Mouse (Mus musculus): ENCODE data around the gene Disp3. TPM values are rescaled to one million over a fixed set of nuclear protein-coding genes. Genes with fewer than 3 reads are reported as not detected.

The Disp3 gene
- polyA plus RNA-seq, 1 experiment from 2014 or later: 0.17 TPM

GRCm38 (mm10) chr4:148238919-148239318, 48.8 kb downstream of the Disp3 start:
- H3K4me1 ChIP-seq (ENCODE audit: control insufficient read depth, low read depth, low read length): no peaks in the 10 kb centered on the region
- WGBS (ENCODE audit: insufficient replicate concordance): 36% methylated on average over 6 of the region's 6 CpGs
- ATAC-seq (ENCODE audit: low read depth): no peak
- H3K27me3 ChIP-seq (ENCODE audit: control insufficient read depth, insufficient read depth, low read depth, low read length): no peaks in the 10 kb centered on the region
- H3K9ac ChIP-seq (ENCODE audit: low read depth, low read length): no peak overlapping the region
- no peak overlapping the region for H3K4me3 ChIP-seq (ENCODE audit: low read depth, low read length)
- H3K27ac ChIP-seq (ENCODE audit: low read length): no peak overlapping the region
- H3K4me2 ChIP-seq (ENCODE audit: low read depth, low read length): no peak overlapping the region
- H3K9me3 ChIP-seq (replicated peaks; ENCODE audit: control insufficient read depth, low read length): no peaks in the 10 kb centered on the region
- no peaks in the 10 kb centered on the region for H3K36me3 ChIP-seq (ENCODE audit: control insufficient read depth, insufficient read depth)

- ATAC-seq (ENCODE audit: low read depth): no peak
- H3K36me3 ChIP-seq (ENCODE audit: control insufficient read depth, insufficient read depth): no peaks in the 10 kb centered on the region
- no peaks in the 10 kb centered on the region for H3K9me3 ChIP-seq (replicated peaks; ENCODE audit: control insufficient read depth, low read length)
- WGBS (ENCODE audit: insufficient replicate concordance): 56% methylated on average over 9 of the region's 9 CpGs
- H3K9ac ChIP-seq (ENCODE audit: low read depth, low read length): no peak overlapping the region
- no peak overlapping the region for H3K4me2 ChIP-seq (ENCODE audit: low read depth, low read length)
- H3K4me3 ChIP-seq (ENCODE audit: low read depth, low read length): no peak overlapping the region
- no peaks in the 10 kb centered on the region for H3K4me1 ChIP-seq (ENCODE audit: control insufficient read depth, low read depth, low read length)
- no peak overlapping the region for H3K27ac ChIP-seq (ENCODE audit: low read length)
- H3K27me3 ChIP-seq (ENCODE audit: control insufficient read depth, insufficient read depth, low read depth, low read length): no peaks in the 10 kb centered on the region
Observed at GRCm38 (mm10) chr4:148238218-148238617, 49.5 kb downstream of the Disp3 start.

- H3K9ac ChIP-seq (ENCODE audit: low read depth, low read length): no peak overlapping the region
- no peaks in the 10 kb centered on the region for H3K9me3 ChIP-seq (replicated peaks; ENCODE audit: control insufficient read depth, low read length)
- WGBS (ENCODE audit: insufficient replicate concordance): 64% methylated on average over 8 of the region's 8 CpGs
- no peak overlapping the region for H3K27ac ChIP-seq (ENCODE audit: low read length)
- no peaks in the 10 kb centered on the region for H3K27me3 ChIP-seq (ENCODE audit: control insufficient read depth, insufficient read depth, low read depth, low read length)
- no peaks in the 10 kb centered on the region for H3K36me3 ChIP-seq (ENCODE audit: control insufficient read depth, insufficient read depth)
- H3K4me2 ChIP-seq (ENCODE audit: low read depth, low read length): no peak overlapping the region
- H3K4me1 ChIP-seq (ENCODE audit: control insufficient read depth, low read depth, low read length): no peaks in the 10 kb centered on the region
- no peak overlapping the region for H3K4me3 ChIP-seq (ENCODE audit: low read depth, low read length)
- no peak for ATAC-seq (ENCODE audit: low read depth)
Observed at GRCm38 (mm10) chr4:148236664-148237063, 51.1 kb downstream of the Disp3 start.

GRCm38 (mm10) chr4:148233061-148233460, 54.7 kb downstream of the Disp3 start:
- no peaks in the 10 kb centered on the region for H3K4me1 ChIP-seq (ENCODE audit: control insufficient read depth, low read depth, low read length)
- WGBS (ENCODE audit: insufficient replicate concordance): 61% methylated on average over 9 of the region's 9 CpGs

GRCm38 (mm10) chr4:148232615-148233014, 55.1 kb downstream of the Disp3 start:
- Histone ChIP-seq H3K9me3 (replicated peaks; ENCODE audit: control insufficient read depth, low read length) (no peaks in the 10 kb centered on the region), H3K36me3 (ENCODE audit: control insufficient read depth, insufficient read depth) (no peaks in the 10 kb centered on the region), H3K4me3 (ENCODE audit: low read depth, low read length) (no peak overlapping the region), H3K9ac (ENCODE audit: low read depth, low read length) (no peak overlapping the region), H3K27me3 (ENCODE audit: control insufficient read depth, insufficient read depth, low read depth, low read length) (no peaks in the 10 kb centered on the region), H3K27ac (ENCODE audit: low read length) (no peak overlapping the region), H3K4me2 (ENCODE audit: low read depth, low read length) (no peak overlapping the region), H3K4me1 (ENCODE audit: control insufficient read depth, low read depth, low read length) (no peaks in the 10 kb centered on the region)
- no peak for ATAC-seq (ENCODE audit: low read depth)
- WGBS (ENCODE audit: insufficient replicate concordance): 53% methylated on average over 10 of the region's 10 CpGs

More at GRCm38 (mm10) chr4:148233061-148233460, 54.7 kb downstream of the Disp3 start:
- no peak overlapping the region for H3K4me3 ChIP-seq (ENCODE audit: low read depth, low read length)
- no peak overlapping the region for H3K4me2 ChIP-seq (ENCODE audit: low read depth, low read length)
- no peak overlapping the region for H3K27ac ChIP-seq (ENCODE audit: low read length)
- no peaks in the 10 kb centered on the region for H3K9me3 ChIP-seq (replicated peaks; ENCODE audit: control insufficient read depth, low read length)
- no peak overlapping the region for H3K9ac ChIP-seq (ENCODE audit: low read depth, low read length)
- no peak for ATAC-seq (ENCODE audit: low read depth)
- no peaks in the 10 kb centered on the region for H3K36me3 ChIP-seq (ENCODE audit: control insufficient read depth, insufficient read depth)
- H3K27me3 ChIP-seq (ENCODE audit: control insufficient read depth, insufficient read depth, low read depth, low read length): no peaks in the 10 kb centered on the region

- Histone ChIP-seq H3K4me1 (ENCODE audit: control insufficient read depth, low read depth, low read length) (no peaks in the 10 kb centered on the region), H3K27me3 (ENCODE audit: control insufficient read depth, insufficient read depth, low read depth, low read length) (no peaks in the 10 kb centered on the region), H3K9ac (ENCODE audit: low read depth, low read length) (no peak overlapping the region), H3K9me3 (replicated peaks; ENCODE audit: control insufficient read depth, low read length) (no peaks in the 10 kb centered on the region), H3K27ac (ENCODE audit: low read length) (no peak overlapping the region), H3K4me3 (ENCODE audit: low read depth, low read length) (no peak overlapping the region), H3K36me3 (ENCODE audit: control insufficient read depth, insufficient read depth) (no peaks in the 10 kb centered on the region), H3K4me2 (ENCODE audit: low read depth, low read length) (no peak overlapping the region)
- 46% methylated on average over 4 of the region's 4 CpGs for WGBS (ENCODE audit: insufficient replicate concordance)
- ATAC-seq (ENCODE audit: low read depth): no peak
Observed at GRCm38 (mm10) chr4:148232124-148232523, 55.6 kb downstream of the Disp3 start.

GRCm38 (mm10) chr4:148229646-148230045, 58.1 kb downstream of the Disp3 start:
- H3K27me3 ChIP-seq (ENCODE audit: control insufficient read depth, insufficient read depth, low read depth, low read length): no peaks in the 10 kb centered on the region
- H3K4me1 ChIP-seq (ENCODE audit: control insufficient read depth, low read depth, low read length): no peaks in the 10 kb centered on the region
- H3K4me2 ChIP-seq (ENCODE audit: low read depth, low read length): no peak overlapping the region
- ATAC-seq (ENCODE audit: low read depth): no peak
- no peaks in the 10 kb centered on the region for H3K36me3 ChIP-seq (ENCODE audit: control insufficient read depth, insufficient read depth)
- no peak overlapping the region for H3K27ac ChIP-seq (ENCODE audit: low read length)
- no peak overlapping the region for H3K9ac ChIP-seq (ENCODE audit: low read depth, low read length)
- no peaks in the 10 kb centered on the region for H3K9me3 ChIP-seq (replicated peaks; ENCODE audit: control insufficient read depth, low read length)
- 7% methylated on average over 16 of the region's 16 CpGs for WGBS (ENCODE audit: insufficient replicate concordance)
- H3K4me3 ChIP-seq (ENCODE audit: low read depth, low read length): no peak overlapping the region

- no peaks in the 10 kb centered on the region for H3K36me3 ChIP-seq (ENCODE audit: control insufficient read depth, insufficient read depth)
- H3K9me3 ChIP-seq (replicated peaks; ENCODE audit: control insufficient read depth, low read length): no peaks in the 10 kb centered on the region
- H3K4me1 ChIP-seq (ENCODE audit: control insufficient read depth, low read depth, low read length): no peaks in the 10 kb centered on the region
- 41% methylated on average over 10 of the region's 10 CpGs for WGBS (ENCODE audit: insufficient replicate concordance)
- no peak overlapping the region for H3K4me3 ChIP-seq (ENCODE audit: low read depth, low read length)
- no peak overlapping the region for H3K9ac ChIP-seq (ENCODE audit: low read depth, low read length)
- no peak overlapping the region for H3K4me2 ChIP-seq (ENCODE audit: low read depth, low read length)
- H3K27ac ChIP-seq (ENCODE audit: low read length): no peak overlapping the region
- H3K27me3 ChIP-seq (ENCODE audit: control insufficient read depth, insufficient read depth, low read depth, low read length): peaks cover 32% of the 10 kb centered on the region
- ATAC-seq (ENCODE audit: low read depth): no peak
Observed at GRCm38 (mm10) chr4:148222983-148223382, 64.8 kb downstream of the Disp3 start.

- Histone ChIP-seq H3K9me3 (replicated peaks; ENCODE audit: control insufficient read depth, low read length) (no peaks in the 10 kb centered on the region), H3K4me3 (ENCODE audit: low read depth, low read length) (no peak overlapping the region), H3K36me3 (ENCODE audit: control insufficient read depth, insufficient read depth) (no peaks in the 10 kb centered on the region), H3K4me1 (ENCODE audit: control insufficient read depth, low read depth, low read length) (no peaks in the 10 kb centered on the region), H3K27me3 (ENCODE audit: control insufficient read depth, insufficient read depth, low read depth, low read length) (peaks cover 36% of the 10 kb centered on the region), H3K4me2 (ENCODE audit: low read depth, low read length) (no peak overlapping the region), H3K9ac (ENCODE audit: low read depth, low read length) (no peak overlapping the region), H3K27ac (ENCODE audit: low read length) (no peak overlapping the region)
- ATAC-seq (ENCODE audit: low read depth): no peak
- WGBS (ENCODE audit: insufficient replicate concordance): 7% methylated on average over 10 of the region's 10 CpGs
Observed at GRCm38 (mm10) chr4:148220656-148221055, 67.1 kb downstream of the Disp3 start.

Measured in liver, embryonic 16.5 days (tissue).